Mouse (Mus musculus) cerebellum, adult 2 months (tissue): Measurements from ENCODE around the gene Morn2.

ENCODE experiments used
- CTCF ChIP-seq: fragments of 200-500 bp; IDR thresholded peaks from 2 replicates; pipeline ENCODE4 v1.5.1; 2011; ENCODE audit warnings: low read depth, mild to moderate bottlenecking, control low read depth, low read length, moderate library complexity, borderline replicate concordance; ENCODE audit not compliant: insufficient read depth
- POLR2A ChIP-seq: fragments of 200-500 bp; IDR thresholded peaks from 2 replicates; pipeline ENCODE4 v1.6.1; 2011; ENCODE audit warnings: low read length, control low read depth, borderline replicate concordance; ENCODE audit not compliant: insufficient read depth

DNA sequence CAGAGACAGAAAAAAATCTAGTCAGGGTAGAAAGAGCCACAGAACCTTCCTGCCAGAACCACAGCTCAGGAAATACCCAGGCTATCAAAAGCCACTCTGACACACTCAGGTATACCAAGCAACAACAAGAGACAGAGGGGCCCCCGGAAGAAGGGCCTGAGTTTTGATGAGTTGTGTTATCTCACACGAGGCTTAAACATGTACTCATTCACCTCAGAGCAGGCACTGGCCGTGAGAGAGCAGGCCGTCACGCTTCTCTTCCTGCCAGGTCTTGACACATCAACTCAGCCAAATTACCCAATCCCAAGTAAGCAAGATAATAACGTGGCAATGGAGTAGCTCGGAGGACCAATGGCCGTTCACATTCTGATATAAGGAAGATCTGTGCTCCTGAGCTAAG lies 33.7 kb downstream of the Morn2 start:
- TF ChIP-seq CTCF, result no peak
- TF ChIP-seq POLR2A, result no peak
